In the genomic region with DNA sequence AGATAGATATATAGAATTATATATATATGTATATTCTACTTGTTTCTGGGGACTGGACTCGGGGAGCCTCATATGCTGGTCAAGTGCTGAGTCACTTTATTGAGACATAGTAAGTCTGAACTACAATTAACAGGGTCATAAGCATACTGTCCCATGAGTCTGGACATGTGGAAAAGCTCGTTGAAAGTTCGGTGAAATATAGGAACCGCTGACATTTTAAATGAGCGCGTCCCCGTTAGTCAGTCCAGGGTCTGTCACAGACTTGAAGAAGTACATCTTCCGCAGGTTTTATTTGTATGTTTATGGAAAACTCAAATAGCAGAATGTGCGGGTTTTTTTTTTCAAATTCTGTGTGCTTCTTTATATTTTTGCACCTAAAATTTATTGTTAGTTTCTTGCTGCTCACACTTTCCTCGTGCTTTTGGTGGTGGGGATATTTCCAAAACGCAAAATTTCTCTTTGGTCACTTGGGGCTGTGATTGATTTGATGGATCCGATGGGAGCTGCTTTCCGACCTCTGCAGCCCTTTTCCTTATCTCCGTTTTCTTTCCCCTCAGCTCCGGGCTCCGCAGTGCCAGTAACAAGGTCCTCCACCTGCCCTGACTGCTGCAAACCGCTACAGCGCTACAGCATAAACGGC, we compare ENCODE assay signal across 11 mouse cellular contexts. TPM values are rescaled to one million over a fixed set of nuclear protein-coding genes. Genes with fewer than 3 reads are reported as not detected.
DNase-seq lines count a peak whose midpoint lies in the region; ATAC-seq and TF ChIP-seq lines count a peak whose summit lies in the region.
"Had no signal": no experiment of that assay in that cellular context is flagged by ENCODE, and none has a peak within 500 bp of the region (broad histone marks: within the 10 kb centered on the region; RNA-seq: fewer than 3 reads in every experiment).

No protein-coding gene starts in this region.

- DNase-seq in kidney, postnatal 0 days (ENCODE audit: low spot score), result no peak
- DNase-seq in kidney, postnatal 4 days, result no peak
- DNase-seq in embryonic facial prominence, embryonic 14.5 days (ENCODE audit: low spot score), result no peak
- DNase-seq in hindbrain, postnatal 0 days (ENCODE audit: low spot score), result no peak
- DNase-seq in cerebellum, adult 2 months, result no peak
- DNase-seq in right cerebral cortex, postnatal 25 days, result no peak
- DNase-seq in urinary bladder, postnatal 25 days (ENCODE audit: low spot score), result no peak
- DNase-seq: cerebellum, adult 11-12 months had no signal

- no peak for TF ChIP-seq CTCF in kidney, postnatal 0 days (IDR thresholded peaks at IDR 0.05; ENCODE audit: low read depth)
- no peak for TF ChIP-seq CTCF in hindbrain, postnatal 0 days (IDR thresholded peaks at IDR 0.05; ENCODE audit: low read depth)
- TF ChIP-seq CTCF in cerebellum, adult 2 months (IDR thresholded peaks at IDR 0.05; ENCODE audit: borderline replicate concordance, insufficient read depth, low read depth, low read length), result no peak

- H3K4me2 ChIP-seq in kidney, postnatal 0 days (ENCODE audit: low read length), result peak overlapping the region; percentile 53
- peak overlapping the region; percentile 46; the same call in 1 of the 2 replicates for H3K4me2 ChIP-seq in embryonic facial prominence, embryonic 14.5 days (ENCODE audit: low read depth, low read length)
- peak overlapping the region; percentile 34; the same call in 1 of the 2 replicates for H3K4me2 ChIP-seq in hindbrain, postnatal 0 days (ENCODE audit: low read depth, low read length)
- H3K4me2 ChIP-seq in neural tube, embryonic 12.5 days (replicated peaks), result peak overlapping the region; percentile 43; the same call in 1 of the 2 replicates

- no peak overlapping the region for H3K27ac ChIP-seq in kidney, postnatal 0 days
- H3K27ac ChIP-seq in embryonic facial prominence, embryonic 14.5 days (replicated peaks; ENCODE audit: low read depth, low read length), result no peak overlapping the region
- no peak overlapping the region for H3K27ac ChIP-seq in hindbrain, postnatal 0 days
- no peak overlapping the region for H3K27ac ChIP-seq in neural tube, embryonic 12.5 days
- no peak overlapping the region for H3K27ac ChIP-seq in cerebellum, adult 2 months (ENCODE audit: insufficient read depth, low read length)

- no peak overlapping the region for H3K9ac ChIP-seq in kidney, postnatal 0 days (ENCODE audit: low read depth, low read length)
- no peak overlapping the region for H3K9ac ChIP-seq in embryonic facial prominence, embryonic 14.5 days (ENCODE audit: low read depth, low read length)
- no peak overlapping the region for H3K9ac ChIP-seq in hindbrain, postnatal 0 days (replicated peaks; ENCODE audit: low read length)
- no peak overlapping the region for H3K9ac ChIP-seq in neural tube, embryonic 12.5 days

- no peaks in the 10 kb centered on the region for H3K9me3 ChIP-seq in kidney, postnatal 0 days (replicated peaks; ENCODE audit: low read length)
- H3K9me3 ChIP-seq in embryonic facial prominence, embryonic 14.5 days (ENCODE audit: control insufficient read depth, low read length), result no peaks in the 10 kb centered on the region
- H3K9me3 ChIP-seq in hindbrain, postnatal 0 days (ENCODE audit: low read length), result no peaks in the 10 kb centered on the region
- H3K9me3 ChIP-seq in neural tube, embryonic 12.5 days, result no peaks in the 10 kb centered on the region

- peaks cover 76% of the 10 kb centered on the region for H3K27me3 ChIP-seq in kidney, postnatal 0 days (ENCODE audit: insufficient read depth, low read length)
- peaks cover 94% of the 10 kb centered on the region for H3K27me3 ChIP-seq in embryonic facial prominence, embryonic 14.5 days (replicated peaks; ENCODE audit: control insufficient read depth, insufficient read depth, low read length)
- H3K27me3 ChIP-seq in hindbrain, postnatal 0 days (ENCODE audit: insufficient read depth, low read length), result peaks cover 76% of the 10 kb centered on the region
- peaks cover 86% of the 10 kb centered on the region for H3K27me3 ChIP-seq in neural tube, embryonic 12.5 days (replicated peaks)
- peaks cover 14% of the 10 kb centered on the region; the same call in 1 of the 2 replicates for H3K27me3 ChIP-seq in cerebellum, adult 2 months (ENCODE audit: control insufficient read depth, insufficient read depth, low read length)

- H3K4me1 ChIP-seq in kidney, postnatal 0 days (replicated peaks; ENCODE audit: insufficient read depth, low read length), result 0 out of 2 replicates have a peak, but pooled peaks cover 7% of the 10 kb centered on the region
- H3K4me1 ChIP-seq in embryonic facial prominence, embryonic 14.5 days (ENCODE audit: control insufficient read depth, insufficient read depth, low read length), result no peaks in the 10 kb centered on the region; the same call in 1 of the 2 replicates
- peaks cover 4% of the 10 kb centered on the region; the same call in 1 of the 2 replicates for H3K4me1 ChIP-seq in hindbrain, postnatal 0 days (ENCODE audit: insufficient read depth, low read length)
- H3K4me1 ChIP-seq in neural tube, embryonic 12.5 days, result peaks cover 19% of the 10 kb centered on the region
- no peaks in the 10 kb centered on the region for H3K4me1 ChIP-seq in cerebellum, adult 2 months (ENCODE audit: control insufficient read depth, insufficient read depth, low read length)

- no peak for ATAC-seq in kidney, postnatal 0 days (replicated peaks; ENCODE audit: low FRiP score, low read depth)
- ATAC-seq in embryonic facial prominence, embryonic 14.5 days (ENCODE audit: low read depth), result no peak
- ATAC-seq in hindbrain, postnatal 0 days, result no peak
- no peak for ATAC-seq in neural tube, embryonic 12.5 days (ENCODE audit: low FRiP score, low read depth)

- H3K4me3 ChIP-seq in kidney, postnatal 0 days (replicated peaks; ENCODE audit: low read depth, low read length), result no peak overlapping the region; the same call in 1 of the 2 replicates
- peak overlapping the region; percentile 27 for H3K4me3 ChIP-seq in embryonic facial prominence, embryonic 14.5 days (ENCODE audit: low read depth, low read length)
- 0 out of 2 replicates have a peak overlapping the region, but pooled peaks have one; percentile 11 for H3K4me3 ChIP-seq in hindbrain, postnatal 0 days (ENCODE audit: low read length)
- no peak overlapping the region for H3K4me3 ChIP-seq in neural tube, embryonic 12.5 days
- no peak overlapping the region for H3K4me3 ChIP-seq in cerebellum, adult 2 months (replicated peaks; ENCODE audit: insufficient read depth, low read depth, low read length)

- 2% methylated on average over 19 of the region's 19 CpGs for WGBS in kidney, postnatal 0 days
- 4% methylated on average over 19 of the region's 19 CpGs for WGBS in embryonic facial prominence, embryonic 14.5 days
- WGBS in hindbrain, postnatal 0 days, result 3% methylated on average over 19 of the region's 19 CpGs
- 2% methylated on average over 19 of the region's 19 CpGs for WGBS in neural tube, embryonic 12.5 days
- WGBS in cerebellum, adult 2 months, result 5% methylated on average over 19 of the region's 19 CpGs

- no peaks in the 10 kb centered on the region for H3K36me3 ChIP-seq in kidney, postnatal 0 days (ENCODE audit: insufficient read depth, low read length)
- no peaks in the 10 kb centered on the region for H3K36me3 ChIP-seq in embryonic facial prominence, embryonic 14.5 days (ENCODE audit: control insufficient read depth, insufficient read depth, low read length)
- H3K36me3 ChIP-seq in hindbrain, postnatal 0 days (ENCODE audit: insufficient read depth, low read length), result no peaks in the 10 kb centered on the region
- no peaks in the 10 kb centered on the region for H3K36me3 ChIP-seq in neural tube, embryonic 12.5 days

- no peak for TF ChIP-seq POLR2A in cerebellum, adult 2 months (IDR thresholded peaks at IDR 0.05; ENCODE audit: borderline replicate concordance, insufficient read depth, low read length)

RNA-seq across cellular contexts. Expression of gene Nkx2-5, which starts 4.4 kb away (rescaled TPM):
- not detected in 2 replicates for polyA plus RNA-seq in kidney, postnatal 0 days (2015; fragmentation: Nextera tagmentation; extraction: Ambion mirVana)
- 7.4 and 7.9 TPM in 2 replicates for polyA plus RNA-seq in embryonic facial prominence, embryonic 14.5 days (2014; fragmentation: Nextera tagmentation; extraction: Ambion mirVana)
- not detected in 2 replicates for total RNA-seq in hindbrain, postnatal 0 days (2014; rRNA removed)
- not detected in 2 replicates for polyA plus RNA-seq in hindbrain, postnatal 0 days (2015; fragmentation: Nextera tagmentation; extraction: Ambion mirVana)
- 0.22 TPM in 1 of 2 replicates, not detected in the other for polyA plus RNA-seq in neural tube, embryonic 12.5 days (2016; fragmentation: Nextera tagmentation; extraction: Ambion mirVana)
- not detected in 2 replicates for polyA plus RNA-seq in cerebellum, adult 2 months (2012; rRNA removed)
- total RNA-seq: left cerebral cortex, postnatal 36 days had no signal
- polyA plus RNA-seq: gonadal fat pad, adult 2 months had no signal

Comparison
In these comparisons a context has a peak if more than half of its experiments do, and no peak if none do; other contexts are left out.
1. H3K4me3 ChIP-seq: peak in embryonic facial prominence, embryonic 14.5 days (single experiment) and hindbrain, postnatal 0 days (single experiment); none in kidney, postnatal 0 days (single experiment), neural tube, embryonic 12.5 days (single experiment) and cerebellum, adult 2 months (single experiment).
2. Peak in every context shown above with its lines, with median percentiles within 50 percentile points of each other: H3K4me2 ChIP-seq.